Mouse (Mus musculus): ENCODE results near the gene Lrpap1.

The Lrpap1 gene

DNA sequence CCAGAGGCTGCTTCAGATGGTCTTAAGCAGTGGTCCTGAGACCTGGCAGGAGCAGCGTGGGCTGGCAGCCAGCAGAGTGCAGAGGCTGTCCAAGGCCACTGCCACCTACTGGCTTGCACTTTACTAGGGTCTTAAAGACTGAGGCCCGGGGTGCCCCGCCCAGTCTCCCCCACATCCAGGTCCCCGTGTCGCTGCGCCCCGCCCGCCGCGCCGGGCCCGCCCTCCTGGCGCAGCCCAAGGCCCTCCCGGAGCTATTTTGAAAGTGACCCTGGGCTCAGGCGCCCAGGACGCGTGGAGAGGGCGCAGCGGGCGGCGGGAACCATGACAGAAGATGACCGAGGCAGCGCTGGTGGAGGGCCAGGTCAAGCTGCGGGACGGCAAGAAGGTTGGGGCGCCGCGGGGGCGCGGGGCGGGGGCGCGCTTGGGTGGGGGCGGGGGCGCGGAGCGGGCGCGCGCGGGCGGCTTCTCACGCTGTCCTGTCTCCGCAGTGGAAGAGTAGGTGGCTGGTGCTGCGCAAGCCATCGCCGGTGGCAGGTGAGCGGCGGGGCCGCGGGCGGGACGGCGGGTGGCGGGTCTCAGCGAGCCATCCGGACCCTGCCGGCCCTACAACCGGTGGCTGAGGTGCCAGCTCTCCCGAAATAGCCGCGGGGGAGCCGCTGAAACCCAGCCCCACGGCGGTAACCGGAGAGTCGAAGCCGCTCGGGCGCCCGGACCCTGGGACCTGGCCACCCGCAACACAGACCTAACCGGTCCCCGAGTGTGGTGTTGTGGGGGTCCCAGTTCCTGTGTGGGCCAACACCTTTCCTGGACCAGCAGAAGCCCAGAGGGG, 48.7 kb downstream of the Lrpap1 start, which contains the start of gene Dok7:
Dok7 (plus strand) TSS at position 163 of the 829 bp plus-strand sequence.
- DNase-seq (ENCODE audit: low spot score): peak; percentile 44

GRCm38 (mm10) chr5:35055076-35055475, 50.5 kb downstream of the Lrpap1 start:
- peak; percentile 72 for DNase-seq (ENCODE audit: low spot score)

DNA sequence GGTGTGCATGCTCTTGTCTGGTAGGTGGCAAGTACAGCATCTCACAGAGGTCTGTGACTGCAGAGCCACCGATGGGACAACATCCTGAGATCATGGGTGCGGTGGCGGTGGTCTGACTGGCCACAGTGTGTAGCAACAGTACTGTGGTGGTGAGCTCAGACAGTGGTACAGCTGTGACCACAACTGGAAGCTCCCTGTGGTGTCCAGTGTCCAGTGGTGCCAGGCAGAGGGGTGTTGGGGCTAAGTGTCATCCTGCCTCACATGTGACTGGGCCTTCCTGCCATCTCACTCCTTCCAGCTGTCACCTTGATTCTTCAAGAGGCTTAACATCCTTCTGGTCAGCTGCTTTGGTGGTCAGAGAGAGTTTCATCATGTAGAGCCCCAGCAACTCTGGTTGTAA, 50.9 kb downstream of the Lrpap1 start:
- DNase-seq (ENCODE audit: low spot score): no peak

- no peak for DNase-seq (ENCODE audit: low spot score)
Measured at GRCm38 (mm10) chr5:35050541-35050940, 55.0 kb downstream of the Lrpap1 start.

- peak; percentile 88 for DNase-seq (ENCODE audit: low spot score)
Measured at GRCm38 (mm10) chr5:35043110-35043451, 62.5 kb downstream of the Lrpap1 start.

- DNase-seq (ENCODE audit: low spot score): no peak
Measured at GRCm38 (mm10) chr5:35042431-35043109, 63.0 kb downstream of the Lrpap1 start.

All from MN1 (cell line).